Mouse (Mus musculus) right cerebral cortex, postnatal 14 days (tissue): ENCODE measurements around the gene Sh3pxd2b.

Experiments used
- DNase-seq: peaks from one replicate; pipeline ENCODE4 v3.0.0; 2022

Sh3pxd2b gene

GRCm38 (mm10) chr11:32435410-32436060 lies 87.9 kb downstream of the Sh3pxd2b start:
- no peak for DNase-seq

- no peak for DNase-seq
Observed at GRCm38 (mm10) chr11:32442576-32442975, 95.0 kb downstream of the Sh3pxd2b start.

- DNase-seq: no peak
Observed at GRCm38 (mm10) chr11:32444266-32444665, 96.6 kb downstream of the Sh3pxd2b start.

- DNase-seq: no peak
Observed at GRCm38 (mm10) chr11:32445135-32445534, 97.5 kb downstream of the Sh3pxd2b start.

GRCm38 (mm10) chr11:32445637-32446226 lies 98.1 kb downstream of the Sh3pxd2b start:
- no peak for DNase-seq

GRCm38 (mm10) chr11:32450216-32450615 lies 102.6 kb downstream of the Sh3pxd2b start:
- peak; percentile 25 for DNase-seq

GRCm38 (mm10) chr11:32451306-32451705 lies 103.7 kb downstream of the Sh3pxd2b start:
- DNase-seq: no peak

- DNase-seq: no peak
Observed at GRCm38 (mm10) chr11:32452745-32453144, 105.1 kb downstream of the Sh3pxd2b start.

- DNase-seq: no peak
Observed at GRCm38 (mm10) chr11:32453353-32453915, 105.8 kb downstream of the Sh3pxd2b start.

GRCm38 (mm10) chr11:32454231-32454799 lies 106.7 kb downstream of the Sh3pxd2b start:
- DNase-seq: no peak

- DNase-seq: peak; percentile 96
Observed at GRCm38 (mm10) chr11:32454800-32455506, 107.3 kb downstream of the Sh3pxd2b start, which contains the start of gene Ubtd2. TSS of gene Ubtd2 (plus strand) at chr11:32455370.

- DNase-seq: peak; percentile 22
Observed at GRCm38 (mm10) chr11:32455507-32456141, 108.0 kb downstream of the Sh3pxd2b start.

GRCm38 (mm10) chr11:32456356-32456755 lies 108.7 kb downstream of the Sh3pxd2b start:
- no peak for DNase-seq

- DNase-seq: no peak
Observed at GRCm38 (mm10) chr11:32464282-32464681, 116.7 kb downstream of the Sh3pxd2b start.

- DNase-seq: no peak
Observed at GRCm38 (mm10) chr11:32471925-32472324, 124.3 kb downstream of the Sh3pxd2b start.

GRCm38 (mm10) chr11:32474725-32475124 lies 127.1 kb downstream of the Sh3pxd2b start:
- no peak for DNase-seq

GRCm38 (mm10) chr11:32475487-32476236 lies 128.0 kb downstream of the Sh3pxd2b start:
- no peak for DNase-seq
